Mouse (Mus musculus) forebrain, embryonic 13.5 days (tissue): ENCODE data around the gene Gm14226. TPM values are rescaled to one million over a fixed set of nuclear protein-coding genes. Genes with fewer than 3 reads are reported as not detected.
"Not testable (repeated sequence)": the region's sequence is repeated elsewhere in the genome, so short reads cannot be mapped to it uniquely, and the experiment has no call there.

Source experiments
- ATAC-seq: fragments of 200-750 bp; cut with Nextera tagmentation; 2 replicates; pipeline ENCODE4 v1.8.0; 2017
- H3K27ac ChIP-seq: fragments of 300-500 bp; sonication (generic); 2 replicates; pipeline ENCODE4 v1.5.1; 2015; ENCODE audit warnings: inconsistent platforms, mild to moderate bottlenecking, moderate library complexity
- H3K27me3 ChIP-seq: fragments of 300-500 bp; sonication (generic); 2 replicates; pipeline ENCODE4 v1.6.1; 2015; ENCODE audit warnings: mild to moderate bottlenecking, inconsistent platforms
- H3K36me3 ChIP-seq: fragments of 300-500 bp; sonication (generic); 2 replicates; pipeline ENCODE4 v1.6.1; 2015; ENCODE audit warnings: mild to moderate bottlenecking, inconsistent platforms; ENCODE audit not compliant: poor library complexity, severe bottlenecking
- H3K4me1 ChIP-seq: fragments of 300-500 bp; sonication (generic); 2 replicates; pipeline ENCODE4 v1.6.1; 2015; ENCODE audit warnings: inconsistent platforms
- H3K4me2 ChIP-seq: fragments of 300-500 bp; sonication (generic); 2 replicates; pipeline ENCODE4 v1.6.1; 2015; ENCODE audit warnings: inconsistent platforms, mild to moderate bottlenecking, moderate library complexity
- H3K4me3 ChIP-seq: fragments of 300-500 bp; sonication (generic); 2 replicates; pipeline ENCODE4 v1.5.1; 2015; ENCODE audit warnings: mild to moderate bottlenecking, inconsistent platforms
- H3K9ac ChIP-seq: fragments of 300-500 bp; sonication (generic); 2 replicates; pipeline ENCODE4 v1.6.1; 2015; ENCODE audit warnings: mild to moderate bottlenecking, inconsistent platforms
- H3K9me3 ChIP-seq: fragments of 300-500 bp; sonication (generic); replicated peaks from 2 replicates; pipeline ENCODE4 v1.6.1; 2016; ENCODE audit warnings: inconsistent platforms
- WGBS: fragments of 180-500 bp; shearing (Covaris S2); methylation state at CpG from one replicate; pipeline ENCODE4 v1.1.7; 2015; 5-methylcytosine and 5-hydroxymethylcytosine counted together
- polyA plus RNA-seq: library from polyadenylated mRNA; unstranded; fragments of >200 nt; fragmentation: Nextera tagmentation; extraction: Ambion mirVana; gene quantifications from 2 replicates; pipeline ENCODE4 v1.2.1, GENCODE M21; 2015

Gm14226 gene
- polyA plus RNA-seq, 1 experiment from 2014 or later, result 0.06 TPM

DNA sequence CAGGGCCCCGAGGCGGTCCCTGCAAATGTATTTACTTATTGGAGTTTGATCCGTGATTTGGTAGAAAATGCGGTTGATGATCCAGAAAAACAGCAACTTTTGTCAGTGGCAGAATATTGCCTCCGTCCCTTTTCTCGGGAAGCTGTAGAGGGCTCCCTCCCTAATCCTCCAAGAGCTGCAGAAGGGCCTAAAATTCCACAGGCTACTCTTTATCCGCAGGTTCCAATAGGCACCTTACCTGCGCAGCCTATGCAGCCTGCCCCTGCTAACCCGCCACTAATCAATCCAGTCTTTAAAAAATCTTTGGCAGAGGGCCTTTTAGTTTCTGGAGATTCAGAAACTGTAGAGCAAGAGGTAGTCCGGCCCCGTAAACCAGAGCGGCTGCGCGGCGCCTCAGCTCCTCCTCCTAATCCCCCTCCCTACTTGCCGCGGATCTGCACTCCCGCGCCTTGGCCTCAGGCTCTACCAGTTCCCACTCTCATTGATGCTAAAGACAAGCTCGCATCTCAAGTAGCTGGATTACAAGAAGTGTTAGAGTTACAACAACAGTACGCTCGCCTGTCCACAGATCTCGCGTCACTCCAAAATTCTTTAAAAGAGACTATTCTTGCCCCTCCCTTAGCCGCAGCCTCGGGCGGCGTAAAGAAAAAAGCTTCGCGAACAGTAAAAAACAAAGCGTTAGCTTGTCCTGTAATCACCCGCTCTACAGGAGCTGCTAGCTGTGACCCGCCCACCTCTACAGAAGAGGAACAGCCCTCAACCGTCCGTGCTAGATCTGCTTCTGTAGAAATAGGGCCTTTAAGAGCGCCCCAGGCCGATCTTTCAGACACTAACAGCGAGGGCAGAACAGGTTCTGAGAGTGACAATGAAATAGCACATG lies 936 bp downstream of the Gm14226 start:
- H3K36me3 ChIP-seq, result no peaks in the 10 kb centered on the region
- peak overlapping the region; percentile 73 for H3K4me2 ChIP-seq
- H3K4me3 ChIP-seq, result peak overlapping the region; percentile 42
- H3K27me3 ChIP-seq, result peaks cover 4% of the 10 kb centered on the region; the same call in 1 of the 2 replicates
- peak overlapping the region; percentile 75 for H3K9ac ChIP-seq
- WGBS, result under 1% methylated on average over 38 of the region's 38 CpGs
- peak overlapping the region; percentile 93 for H3K27ac ChIP-seq
- peaks cover 7% of the 10 kb centered on the region for H3K4me1 ChIP-seq
- no peaks in the 10 kb centered on the region for H3K9me3 ChIP-seq
- peak; percentile 96 for ATAC-seq

DNA sequence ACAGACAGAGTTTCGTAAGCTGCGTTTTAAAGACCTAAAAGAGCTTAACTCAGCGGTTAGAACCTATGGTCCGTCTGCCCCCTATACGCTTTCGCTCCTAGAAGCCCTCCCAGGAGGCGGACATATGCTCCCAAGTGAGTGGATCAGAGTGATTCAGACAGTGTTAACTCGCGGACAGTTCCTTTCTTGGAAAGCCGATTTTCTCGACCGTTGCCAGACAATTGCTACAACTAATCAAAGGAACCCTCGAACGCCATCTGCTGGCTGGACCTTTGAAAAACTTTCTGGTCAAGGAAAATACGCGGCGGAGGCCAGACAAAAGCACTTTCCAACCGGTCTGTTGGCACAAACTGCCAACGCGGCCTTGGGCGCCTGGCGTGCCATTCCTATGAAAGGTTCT lies 1.6 kb downstream of the Gm14226 start:
- WGBS, result under 1% methylated on average over 22 of the region's 22 CpGs
- ATAC-seq, result peak; percentile 84
- H3K9me3 ChIP-seq, result no peaks in the 10 kb centered on the region

DNA sequence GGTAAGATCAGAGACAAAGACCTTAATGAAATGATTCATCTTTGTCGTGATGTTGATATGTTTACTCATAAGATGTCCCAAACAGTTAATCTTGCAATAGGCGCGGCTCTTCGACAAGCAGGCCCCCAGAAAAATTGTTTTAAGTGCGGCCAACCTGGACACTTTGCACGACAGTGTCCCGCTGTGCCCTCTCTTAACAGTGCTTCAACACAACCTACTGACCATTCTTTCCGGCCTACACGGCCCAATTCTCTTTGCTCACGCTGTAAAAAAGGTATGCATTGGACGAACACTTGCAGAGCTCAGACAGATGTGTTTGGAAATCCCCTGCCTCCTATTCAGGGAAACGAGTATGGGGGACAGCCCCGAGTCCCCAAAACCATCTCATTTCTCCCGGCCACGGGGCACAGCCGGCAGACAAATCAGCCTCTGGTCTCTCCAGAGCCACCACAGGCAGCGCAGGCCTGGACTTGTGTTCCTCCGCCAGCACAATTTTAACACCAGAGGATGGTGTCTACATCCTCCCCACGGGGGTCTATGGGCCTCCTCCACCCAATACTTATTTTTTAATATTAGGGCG lies 2.3 kb downstream of the Gm14226 start:
- not testable (repeated sequence) for H3K27me3 ChIP-seq

More for the DNA sequence above, 1.6 kb downstream of the Gm14226 start:
- Histone ChIP-seq H3K4me1 (peaks cover 7% of the 10 kb centered on the region), H3K4me2 (peak overlapping the region; percentile 73), H3K36me3 (no peaks in the 10 kb centered on the region), H3K27me3 (no peaks in the 10 kb centered on the region), H3K9ac (peak overlapping the region; percentile 75), H3K27ac (peak overlapping the region; percentile 93), H3K4me3 (peak overlapping the region; percentile 42)

DNA sequence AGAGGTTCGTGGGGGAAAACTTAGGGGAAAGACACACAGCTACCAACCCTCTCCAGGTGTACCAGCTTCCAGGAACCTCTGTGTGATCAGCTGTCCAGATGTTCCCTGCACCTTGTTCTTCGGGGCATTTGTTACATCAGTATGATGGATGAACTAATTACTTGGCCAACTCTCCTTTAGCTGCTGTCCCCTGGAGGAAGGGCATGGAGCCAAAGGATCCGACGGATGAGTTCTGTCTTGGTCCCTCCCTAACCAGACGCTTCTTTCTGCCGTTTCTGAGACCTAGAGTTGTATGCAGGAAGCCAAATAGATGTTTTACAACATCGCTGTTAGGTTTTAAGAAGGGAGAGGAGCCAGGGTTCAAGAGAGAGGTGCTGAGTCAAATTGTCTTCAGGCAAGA lies 12.8 kb downstream of the Gm14226 start:
- H3K9me3 ChIP-seq, result no peaks in the 10 kb centered on the region
- H3K36me3 ChIP-seq, result no peaks in the 10 kb centered on the region
- no peak overlapping the region for H3K9ac ChIP-seq
- no peaks in the 10 kb centered on the region for H3K27me3 ChIP-seq
- no peak overlapping the region for H3K27ac ChIP-seq
- no peaks in the 10 kb centered on the region for H3K4me1 ChIP-seq
- no peak overlapping the region for H3K4me3 ChIP-seq
- 81% methylated on average over 7 of the region's 7 CpGs for WGBS
- H3K4me2 ChIP-seq, result no peak overlapping the region
- ATAC-seq, result no peak

More for the DNA sequence above, 2.3 kb downstream of the Gm14226 start:
- not testable (repeated sequence) for H3K4me3 ChIP-seq, H3K4me1 ChIP-seq, H3K9me3 ChIP-seq, H3K36me3 ChIP-seq, H3K9ac ChIP-seq
- 17% methylated on average over 20 of the region's 20 CpGs for WGBS
- H3K27ac ChIP-seq, result peak overlapping the region; percentile 93; the same call in 1 of the 2 replicates
- H3K4me2 ChIP-seq, result peak overlapping the region; percentile 73
- ATAC-seq, result 0 out of 2 replicates have a peak, but pooled peaks have one; percentile 3

- Histone ChIP-seq H3K4me2 (no peak overlapping the region), H3K36me3 (no peaks in the 10 kb centered on the region), H3K27ac (no peak overlapping the region), H3K4me3 (no peak overlapping the region), H3K9ac (no peak overlapping the region), H3K4me1 (no peaks in the 10 kb centered on the region), H3K27me3 (no peaks in the 10 kb centered on the region), H3K9me3 (no peaks in the 10 kb centered on the region)
- WGBS, result 51% methylated on average over 19 of the region's 19 CpGs
- no peak for ATAC-seq
These were observed 15.1 kb downstream of the Gm14226 start for GRCm38 (mm10) chr2:155032938-155033710.

GRCm38 (mm10) chr2:155039956-155040355 lies 21.9 kb downstream of the Gm14226 start:
- H3K9me3 ChIP-seq, result no peaks in the 10 kb centered on the region
- no peak overlapping the region for H3K4me2 ChIP-seq
- ATAC-seq, result no peak
- H3K27me3 ChIP-seq, result no peaks in the 10 kb centered on the region
- no peak overlapping the region for H3K4me3 ChIP-seq
- no peaks in the 10 kb centered on the region for H3K36me3 ChIP-seq
- WGBS, result 78% methylated on average over 4 of the region's 4 CpGs
- no peaks in the 10 kb centered on the region for H3K4me1 ChIP-seq
- no peak overlapping the region for H3K27ac ChIP-seq
- no peak overlapping the region for H3K9ac ChIP-seq

DNA sequence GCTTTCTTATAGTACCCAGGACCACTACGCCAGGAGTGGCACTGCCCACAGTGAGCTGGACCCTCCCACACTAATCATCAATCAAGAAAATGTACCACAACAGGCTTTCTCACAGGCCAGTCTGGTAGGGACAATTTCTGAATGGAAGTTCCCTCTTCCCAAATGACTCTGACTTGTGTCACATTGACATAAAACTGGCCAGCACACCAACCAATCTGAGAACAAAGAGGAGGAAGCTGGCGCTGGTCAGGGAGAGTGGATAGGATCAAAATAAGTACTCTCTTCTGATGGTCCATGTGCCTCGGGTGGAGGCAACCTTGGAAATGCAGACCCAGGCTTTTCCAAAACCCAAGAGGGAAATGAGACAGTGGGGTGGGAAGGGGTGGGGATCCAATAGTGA lies 26.5 kb downstream of the Gm14226 start:
- 81% methylated on average over 3 of the region's 3 CpGs for WGBS
- Histone ChIP-seq H3K27ac (no peak overlapping the region), H3K36me3 (no peaks in the 10 kb centered on the region), H3K4me3 (no peak overlapping the region), H3K4me2 (no peak overlapping the region), H3K4me1 (no peaks in the 10 kb centered on the region), H3K9me3 (no peaks in the 10 kb centered on the region), H3K9ac (no peak overlapping the region), H3K27me3 (no peaks in the 10 kb centered on the region)
- ATAC-seq, result no peak

- H3K4me1 ChIP-seq, result peaks cover 2% of the 10 kb centered on the region
- no peak overlapping the region for H3K4me3 ChIP-seq
- no peak for ATAC-seq
- H3K9me3 ChIP-seq, result no peaks in the 10 kb centered on the region
- WGBS, result 58% methylated on average over 3 of the region's 3 CpGs
- no peaks in the 10 kb centered on the region for H3K27me3 ChIP-seq
- no peaks in the 10 kb centered on the region for H3K36me3 ChIP-seq
- no peak overlapping the region for H3K27ac ChIP-seq
- H3K9ac ChIP-seq, result no peak overlapping the region
- no peak overlapping the region for H3K4me2 ChIP-seq
These were observed 27.0 kb downstream of the Gm14226 start for GRCm38 (mm10) chr2:155045075-155045474.

GRCm38 (mm10) chr2:155046803-155047202 lies 28.7 kb downstream of the Gm14226 start:
- no peak overlapping the region for H3K4me3 ChIP-seq
- H3K27ac ChIP-seq, result no peak overlapping the region
- no peak overlapping the region for H3K4me2 ChIP-seq
- H3K27me3 ChIP-seq, result no peaks in the 10 kb centered on the region
- H3K9me3 ChIP-seq, result no peaks in the 10 kb centered on the region
- 82% methylated on average over 2 of the region's 2 CpGs for WGBS
- H3K36me3 ChIP-seq, result no peaks in the 10 kb centered on the region
- no peak for ATAC-seq
- H3K9ac ChIP-seq, result no peak overlapping the region
- H3K4me1 ChIP-seq, result peaks cover 12% of the 10 kb centered on the region

DNA sequence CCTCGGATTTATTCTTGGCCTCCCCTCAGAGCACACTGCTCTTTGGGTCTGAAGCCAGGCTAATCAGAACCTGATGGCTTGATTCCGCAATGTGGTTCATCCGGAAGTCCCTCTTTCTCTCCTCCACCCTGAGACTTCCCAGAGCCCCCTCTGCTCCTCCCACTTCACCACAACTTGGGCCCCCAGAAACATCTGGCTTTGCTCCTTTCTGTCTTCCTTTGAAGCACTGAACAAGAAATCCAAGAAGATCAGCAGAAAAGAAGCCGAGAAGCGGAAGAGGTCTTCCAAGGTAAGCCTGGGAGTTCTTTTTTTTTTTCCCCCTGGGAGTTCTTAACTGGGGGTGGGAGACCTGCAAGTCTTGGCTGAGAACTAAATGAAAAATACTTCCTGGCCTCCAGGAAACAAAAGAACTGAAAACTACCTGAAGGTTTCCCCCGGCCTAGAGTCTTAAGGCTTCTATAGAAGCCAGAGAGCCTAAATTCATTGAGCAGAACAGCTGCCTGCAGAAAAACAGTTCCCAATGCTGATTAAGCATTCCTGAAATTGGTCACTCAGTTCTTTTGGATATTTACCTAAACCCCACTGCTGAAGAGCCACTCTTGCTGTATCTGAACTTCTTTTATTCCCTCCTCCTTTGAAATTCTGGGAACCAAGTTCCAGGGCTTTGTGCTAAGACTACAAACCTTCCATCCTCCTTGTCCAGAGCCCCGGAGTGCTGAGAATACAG lies 29.5 kb downstream of the Gm14226 start:
- H3K9ac ChIP-seq, result no peak overlapping the region
- no peak overlapping the region for H3K4me2 ChIP-seq
- H3K27me3 ChIP-seq, result no peaks in the 10 kb centered on the region
- ATAC-seq, result no peak
- no peak overlapping the region for H3K27ac ChIP-seq
- H3K4me1 ChIP-seq, result peaks cover 13% of the 10 kb centered on the region
- no peaks in the 10 kb centered on the region for H3K36me3 ChIP-seq
- WGBS, result 66% methylated on average over 7 of the region's 7 CpGs
- H3K9me3 ChIP-seq, result no peaks in the 10 kb centered on the region
- no peak overlapping the region for H3K4me3 ChIP-seq

GRCm38 (mm10) chr2:155050108-155050503 lies 32.0 kb downstream of the Gm14226 start:
- H3K9ac ChIP-seq, result peak overlapping the region; percentile 76
- no peaks in the 10 kb centered on the region for H3K9me3 ChIP-seq
- peak overlapping the region; percentile 50 for H3K4me3 ChIP-seq
- no peaks in the 10 kb centered on the region for H3K27me3 ChIP-seq
- peak overlapping the region; percentile 68 for H3K4me2 ChIP-seq
- no peak; the same call in 1 of the 2 replicates for ATAC-seq
- peak overlapping the region; percentile 84 for H3K27ac ChIP-seq
- WGBS, result 23% methylated on average over 5 of the region's 5 CpGs
- no peaks in the 10 kb centered on the region for H3K36me3 ChIP-seq
- peaks cover 13% of the 10 kb centered on the region for H3K4me1 ChIP-seq
